Mouse (Mus musculus): ENCODE measurements at regions not wholly inside any gene's neighbourhood (a gene's known extent, or its start where the extent isn't known, plus 50 kb on each side); places are given as distances from the start of the nearest gene placed in this dataset.

DNA sequence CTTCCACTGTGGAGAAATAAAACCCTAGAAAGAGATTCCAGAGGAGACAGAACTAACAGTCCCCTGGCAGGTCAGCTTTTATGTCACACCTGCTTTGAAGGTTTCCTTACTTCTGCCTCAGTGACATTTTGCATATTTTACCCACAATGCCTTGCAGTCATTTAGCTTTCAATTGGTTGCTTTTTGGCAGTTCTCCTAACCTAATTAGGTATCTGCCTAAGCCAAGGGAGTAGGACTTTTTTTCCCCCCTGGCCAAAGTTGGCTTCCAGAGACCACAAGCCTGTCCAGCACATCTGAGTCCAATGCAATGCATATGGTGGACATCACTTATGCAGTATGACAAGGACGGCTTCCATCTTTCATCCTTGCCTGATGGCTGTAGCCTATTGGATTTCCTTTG lies 103.2 kb upstream of the Ypel5 start:
- TF ChIP-seq POLR2A (IDR thresholded peaks at IDR 0.05; ENCODE audit: insufficient read depth, low read depth, low read length), result no peak
- no peak for TF ChIP-seq CTCF (IDR thresholded peaks at IDR 0.05; ENCODE audit: insufficient read depth, low read depth, low read length)

Measured in olfactory bulb, adult 2 months (tissue).